Mouse (Mus musculus): ENCODE data around the gene Hsfy2. TPM values are rescaled to one million over a fixed set of nuclear protein-coding genes. Genes with fewer than 3 reads are reported as not detected.

Hsfy2 gene
- polyA plus RNA-seq, 1 experiment from 2014 or later: not detected

- Histone ChIP-seq H3K9ac (replicated peaks; ENCODE audit: low read length) (no peak overlapping the region), H3K27ac (replicated peaks; ENCODE audit: low read depth, low read length) (no peak overlapping the region), H3K4me1 (ENCODE audit: control insufficient read depth, insufficient read depth, low read length) (no peaks in the 10 kb centered on the region), H3K4me2 (ENCODE audit: low read length) (no peak overlapping the region), H3K4me3 (replicated peaks; ENCODE audit: low read depth, low read length) (no peak overlapping the region), H3K27me3 (ENCODE audit: control insufficient read depth, insufficient read depth, low read length) (no peaks in the 10 kb centered on the region), H3K36me3 (ENCODE audit: control insufficient read depth, insufficient read depth, low read length) (no peaks in the 10 kb centered on the region), H3K9me3 (ENCODE audit: control insufficient read depth, low read length) (no peaks in the 10 kb centered on the region)
- WGBS: 87% methylated on average over 7 of the region's 7 CpGs
- ATAC-seq (ENCODE audit: low FRiP score, low TSS enrichment): no peak
- no peak for DNase-seq
Measured at GRCm38 (mm10) chr1:56626824-56627223, 10.4 kb downstream of the Hsfy2 start.

GRCm38 (mm10) chr1:56624304-56624703, 12.9 kb downstream of the Hsfy2 start:
- Histone ChIP-seq H3K4me2 (ENCODE audit: low read length) (no peak overlapping the region), H3K4me3 (replicated peaks; ENCODE audit: low read depth, low read length) (no peak overlapping the region), H3K27ac (replicated peaks; ENCODE audit: low read depth, low read length) (no peak overlapping the region), H3K9ac (replicated peaks; ENCODE audit: low read length) (no peak overlapping the region), H3K36me3 (ENCODE audit: control insufficient read depth, insufficient read depth, low read length) (no peaks in the 10 kb centered on the region), H3K4me1 (ENCODE audit: control insufficient read depth, insufficient read depth, low read length) (no peaks in the 10 kb centered on the region), H3K27me3 (ENCODE audit: control insufficient read depth, insufficient read depth, low read length) (no peaks in the 10 kb centered on the region), H3K9me3 (ENCODE audit: control insufficient read depth, low read length) (no peaks in the 10 kb centered on the region)
- WGBS: 85% methylated on average over 3 of the region's 3 CpGs
- DNase-seq: no peak
- no peak for ATAC-seq (ENCODE audit: low FRiP score, low TSS enrichment)

- H3K27me3 ChIP-seq (ENCODE audit: control insufficient read depth, insufficient read depth, low read length): no peaks in the 10 kb centered on the region
- DNase-seq (no peak), ATAC-seq (ENCODE audit: low FRiP score, low TSS enrichment) (no peak)
- no peak overlapping the region for H3K4me2 ChIP-seq (ENCODE audit: low read length)
- no peak overlapping the region for H3K27ac ChIP-seq (replicated peaks; ENCODE audit: low read depth, low read length)
- H3K36me3 ChIP-seq (ENCODE audit: control insufficient read depth, insufficient read depth, low read length): no peaks in the 10 kb centered on the region
- H3K9ac ChIP-seq (replicated peaks; ENCODE audit: low read length): no peak overlapping the region
- no peak overlapping the region for H3K4me3 ChIP-seq (replicated peaks; ENCODE audit: low read depth, low read length)
- no peaks in the 10 kb centered on the region for H3K4me1 ChIP-seq (ENCODE audit: control insufficient read depth, insufficient read depth, low read length)
- H3K9me3 ChIP-seq (ENCODE audit: control insufficient read depth, low read length): no peaks in the 10 kb centered on the region
- WGBS: 88% methylated on average over 1 of the region's 1 CpGs
Measured at GRCm38 (mm10) chr1:56612384-56612783, 24.9 kb downstream of the Hsfy2 start.
